Mouse (Mus musculus): ENCODE measurements at regions not wholly inside any gene's neighbourhood (a gene's known extent, or its start where the extent isn't known, plus 50 kb on each side); places are given as distances from the start of the nearest gene placed in this dataset.

GRCm38 (mm10) chr2:50625233-50625749 lies 328.7 kb upstream of the Mmadhc start:
- no peak for DNase-seq

GRCm38 (mm10) chr2:50609086-50609485 lies 312.5 kb upstream of the Mmadhc start:
- peak; percentile 48 to 52 for DNase-seq

- DNase-seq: peak in 1 of 2 experiments; percentile 7
These were observed 292.6 kb upstream of the Mmadhc start for GRCm38 (mm10) chr2:50589195-50589594.

- DNase-seq: no peak
These were observed 292.1 kb upstream of the Mmadhc start for GRCm38 (mm10) chr2:50588652-50589051.

GRCm38 (mm10) chr2:50586321-50587050 lies 289.9 kb upstream of the Mmadhc start:
- no peak for DNase-seq

GRCm38 (mm10) chr2:50579620-50580019 lies 283.0 kb upstream of the Mmadhc start:
- no peak for DNase-seq

- peak; percentile 17 to 25 for DNase-seq
These were observed 281.9 kb upstream of the Mmadhc start for GRCm38 (mm10) chr2:50578278-50579043.

- DNase-seq: no peak
These were observed 281.1 kb upstream of the Mmadhc start for GRCm38 (mm10) chr2:50577736-50578135.

- DNase-seq: peak; percentile 38 to 45
These were observed 276.9 kb upstream of the Mmadhc start for GRCm38 (mm10) chr2:50573455-50573854.

- DNase-seq: no peak
These were observed 274.4 kb upstream of the Mmadhc start for GRCm38 (mm10) chr2:50571021-50571420.

GRCm38 (mm10) chr2:50569502-50570285 lies 273.1 kb upstream of the Mmadhc start:
- no peak for DNase-seq

GRCm38 (mm10) chr2:50568777-50569501 lies 272.3 kb upstream of the Mmadhc start:
- no peak for DNase-seq

- no peak for DNase-seq
These were observed 270.9 kb upstream of the Mmadhc start for GRCm38 (mm10) chr2:50567542-50567941.

- no peak for DNase-seq
These were observed 257.4 kb upstream of the Mmadhc start for GRCm38 (mm10) chr2:50554031-50554430.

GRCm38 (mm10) chr2:50552437-50552836 lies 255.8 kb upstream of the Mmadhc start:
- no peak for DNase-seq

- DNase-seq: peak; percentile 21 to 62
These were observed 253.3 kb upstream of the Mmadhc start for GRCm38 (mm10) chr2:50549871-50550270.

- no peak for DNase-seq
These were observed 243.3 kb upstream of the Mmadhc start for GRCm38 (mm10) chr2:50539741-50540441.

GRCm38 (mm10) chr2:50538068-50538467 lies 241.5 kb upstream of the Mmadhc start:
- no peak for DNase-seq

GRCm38 (mm10) chr2:50535085-50535878 lies 238.7 kb upstream of the Mmadhc start:
- no peak for DNase-seq

- DNase-seq: no peak
These were observed 237.1 kb upstream of the Mmadhc start for GRCm38 (mm10) chr2:50533702-50534101.

GRCm38 (mm10) chr2:50527425-50527824 lies 230.8 kb upstream of the Mmadhc start:
- DNase-seq: no peak

Measured in kidney, postnatal 4 days (tissue).